Mouse (Mus musculus) heart, embryonic 16.5 days (tissue): ENCODE results near the gene Sypl. TPM values are rescaled to one million over a fixed set of nuclear protein-coding genes. Genes with fewer than 3 reads are reported as not detected.

Experiments
- ATAC-seq: fragments of 200-750 bp; cut with Nextera tagmentation; replicated peaks from 2 replicates; pipeline ENCODE4 v1.8.0; 2017; ENCODE audit warnings: moderate number of reproducible peaks; ENCODE audit not compliant: insufficient read depth, low FRiP score; ENCODE audit errors: extremely low read depth
- H3K27ac ChIP-seq: fragments of 300-500 bp; sonication (generic); 2 replicates; pipeline ENCODE4 v1.5.1; 2014; ENCODE audit warnings: mild to moderate bottlenecking, low read length, control low read depth, moderate library complexity
- H3K27me3 ChIP-seq: fragments of 300-500 bp; sonication (generic); 2 replicates; pipeline ENCODE4 v1.6.1; 2014; ENCODE audit warnings: low read length, mixed read lengths; ENCODE audit not compliant: control insufficient read depth, insufficient read depth
- H3K36me3 ChIP-seq: fragments of 300-500 bp; sonication (generic); 2 replicates; pipeline ENCODE4 v1.6.1; 2014; ENCODE audit not compliant: control insufficient read depth, insufficient read depth
- H3K4me1 ChIP-seq: fragments of 300-500 bp; sonication (generic); 2 replicates; pipeline ENCODE4 v1.6.1; 2014; ENCODE audit warnings: low read length, mixed read lengths; ENCODE audit not compliant: control insufficient read depth, insufficient read depth
- H3K4me2 ChIP-seq: fragments of 300-500 bp; sonication (generic); 2 replicates; pipeline ENCODE4 v1.6.1; 2014; ENCODE audit warnings: low read depth, mild to moderate bottlenecking, control low read depth, low read length
- H3K4me3 ChIP-seq: fragments of 300-500 bp; sonication (generic); 2 replicates; pipeline ENCODE4 v1.5.1; 2014; ENCODE audit warnings: mild to moderate bottlenecking, control low read depth, low read length
- H3K9ac ChIP-seq: fragments of 300-500 bp; sonication (generic); 2 replicates; pipeline ENCODE4 v1.6.1; 2014; ENCODE audit warnings: low read length, control low read depth
- H3K9me3 ChIP-seq: fragments of 300-500 bp; sonication (generic); replicated peaks from 2 replicates; pipeline ENCODE4 v1.6.1; 2016; ENCODE audit warnings: low read length; ENCODE audit not compliant: control insufficient read depth
- WGBS: fragments of 180-500 bp; shearing (Covaris S2); extraction: QIAGEN DNeasy Blood & Tissue Kit; methylation state at CpG from one replicate; pipeline ENCODE4 v1.1.7; 2014; 5-methylcytosine and 5-hydroxymethylcytosine counted together
- polyA plus RNA-seq: library from polyadenylated mRNA; unstranded; fragments of >200 nt; fragmentation: Nextera tagmentation; extraction: Ambion mirVana; gene quantifications from 2 replicates; pipeline ENCODE4 v1.2.1, GENCODE M21; 2015

Gene Sypl
- polyA plus RNA-seq, 1 experiment from 2014 or later, result 127 TPM

GRCm38 (mm10) chr12:32920185-32920788, 33.4 kb upstream of the Sypl start:
- Histone ChIP-seq H3K9ac (no peak overlapping the region), H3K4me1 (no peaks in the 10 kb centered on the region), H3K4me2 (no peak overlapping the region), H3K9me3 (no peaks in the 10 kb centered on the region), H3K27ac (no peak overlapping the region), H3K27me3 (no peaks in the 10 kb centered on the region), H3K36me3 (no peaks in the 10 kb centered on the region), H3K4me3 (no peak overlapping the region)
- ATAC-seq, result no peak
- WGBS, result 69% methylated on average over 8 of the region's 8 CpGs

- Histone ChIP-seq H3K27ac (no peak overlapping the region), H3K27me3 (no peaks in the 10 kb centered on the region), H3K36me3 (no peaks in the 10 kb centered on the region), H3K4me1 (peaks cover 3% of the 10 kb centered on the region), H3K9ac (no peak overlapping the region), H3K4me3 (no peak overlapping the region), H3K9me3 (no peaks in the 10 kb centered on the region), H3K4me2 (no peak overlapping the region)
- 72% methylated on average over 4 of the region's 4 CpGs for WGBS
- no peak for ATAC-seq
Measured at GRCm38 (mm10) chr12:32921071-32921470, 32.6 kb upstream of the Sypl start.

GRCm38 (mm10) chr12:32921532-32922131, 32.1 kb upstream of the Sypl start:
- Histone ChIP-seq H3K9ac (no peak overlapping the region), H3K9me3 (no peaks in the 10 kb centered on the region), H3K27ac (no peak overlapping the region), H3K27me3 (no peaks in the 10 kb centered on the region), H3K4me1 (peaks cover 7% of the 10 kb centered on the region), H3K4me3 (no peak overlapping the region), H3K36me3 (no peaks in the 10 kb centered on the region), H3K4me2 (no peak overlapping the region)
- 94% methylated on average over 7 of the region's 7 CpGs for WGBS
- no peak for ATAC-seq

DNA sequence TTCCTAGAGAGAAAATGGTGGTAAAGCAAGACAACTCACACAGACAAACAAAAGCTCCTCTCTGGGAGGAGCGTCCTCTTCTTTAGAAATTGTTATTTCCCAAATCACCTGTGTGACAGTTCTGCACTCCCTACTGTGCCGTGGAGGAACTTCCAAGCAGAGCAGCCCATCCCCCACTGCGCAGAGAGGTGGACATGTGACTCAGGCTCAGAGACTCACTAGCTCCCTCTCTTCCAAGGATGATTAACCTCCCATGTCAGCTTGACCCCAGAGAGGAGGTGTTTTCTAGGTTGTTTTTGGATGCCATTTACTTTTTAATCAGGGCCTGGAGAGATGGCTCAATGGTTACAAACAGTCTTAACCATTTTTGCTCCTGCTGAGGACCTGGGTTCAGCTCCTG, 29.4 kb upstream of the Sypl start:
- WGBS, result 60% methylated on average over 3 of the region's 3 CpGs
- Histone ChIP-seq H3K9me3 (no peaks in the 10 kb centered on the region), H3K36me3 (no peaks in the 10 kb centered on the region), H3K4me1 (peaks cover 11% of the 10 kb centered on the region), H3K4me2 (no peak overlapping the region), H3K9ac (no peak overlapping the region), H3K4me3 (no peak overlapping the region), H3K27ac (no peak overlapping the region), H3K27me3 (no peaks in the 10 kb centered on the region)
- ATAC-seq, result no peak

DNA sequence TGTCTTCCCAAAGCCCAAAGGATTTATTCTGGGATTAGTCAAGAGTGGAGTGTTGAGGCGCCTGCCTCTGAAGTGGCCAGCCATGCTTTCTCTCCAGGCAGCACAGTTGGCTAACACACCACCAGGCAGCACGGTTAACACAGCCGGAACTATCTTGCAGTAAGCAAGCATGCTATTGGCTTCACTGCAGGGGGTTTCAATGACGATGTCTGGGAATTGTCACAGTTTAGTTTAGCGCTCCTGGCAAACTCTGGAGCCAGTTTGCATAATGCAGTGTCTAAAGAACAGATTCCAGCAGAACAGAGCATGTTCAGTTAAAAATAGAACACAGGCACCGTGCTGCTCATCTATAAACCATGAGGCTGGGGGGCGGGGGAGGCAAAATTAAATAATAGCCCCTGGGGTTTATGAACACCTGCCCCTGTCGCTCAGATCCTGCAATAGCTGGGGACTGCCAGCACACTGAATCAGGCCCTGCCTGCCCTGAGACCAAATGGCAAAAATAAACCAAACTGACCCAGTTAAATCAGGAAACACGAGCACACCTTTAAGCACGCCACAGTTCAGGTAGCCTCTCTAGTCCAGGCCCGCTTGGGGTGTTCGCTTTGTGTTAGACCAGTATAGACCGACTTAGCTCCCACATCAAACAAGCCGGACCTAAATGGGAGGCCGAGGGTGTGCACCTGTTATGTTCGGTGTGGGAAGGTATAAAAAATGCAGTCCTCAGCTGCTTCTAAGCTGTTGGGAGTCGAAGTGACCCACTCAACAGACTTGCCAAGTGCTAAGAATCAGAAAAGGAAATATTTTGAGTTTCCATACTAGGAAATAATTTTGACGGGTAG, 27.1 kb upstream of the Sypl start:
- Histone ChIP-seq H3K4me2 (peak overlapping the region; percentile 3; the same call in 1 of the 2 replicates), H3K4me1 (peaks cover 11% of the 10 kb centered on the region)

DNA sequence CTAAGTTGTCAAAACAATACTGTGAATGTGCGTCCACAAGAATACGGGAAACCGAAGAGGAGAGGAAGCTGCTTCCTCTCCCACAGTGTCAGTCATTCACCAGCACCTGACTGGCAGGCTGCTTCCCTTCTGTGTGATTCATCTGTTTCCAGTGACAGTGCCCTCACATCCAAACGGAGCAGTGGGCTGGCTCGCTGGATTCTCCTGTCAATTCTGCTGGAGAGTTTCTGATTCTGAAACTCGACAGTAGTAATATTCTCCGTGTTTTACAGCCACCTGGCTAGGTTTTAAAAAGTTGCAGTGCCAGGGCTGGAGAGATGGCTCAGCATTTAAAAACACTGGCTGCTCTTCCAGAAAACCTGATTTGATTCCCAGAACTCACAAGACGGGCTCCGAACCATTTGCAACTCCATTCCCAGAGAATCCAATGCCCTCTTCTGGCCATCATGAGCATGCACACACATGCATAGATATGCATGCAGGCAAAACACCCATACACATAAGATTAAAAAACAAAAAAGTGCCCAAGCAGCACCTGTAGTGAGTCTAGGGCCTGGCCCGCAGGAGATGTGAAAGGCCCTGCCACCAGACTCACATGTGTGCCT, 26.4 kb upstream of the Sypl start:
- H3K4me2 ChIP-seq, result no peak overlapping the region
- 82% methylated on average over 10 of the region's 10 CpGs for WGBS
- H3K36me3 ChIP-seq, result no peaks in the 10 kb centered on the region
- H3K27me3 ChIP-seq, result no peaks in the 10 kb centered on the region
- ATAC-seq, result no peak
- no peaks in the 10 kb centered on the region for H3K9me3 ChIP-seq
- no peak overlapping the region for H3K4me3 ChIP-seq
- peaks cover 11% of the 10 kb centered on the region for H3K4me1 ChIP-seq
- H3K9ac ChIP-seq, result no peak overlapping the region
- no peak overlapping the region for H3K27ac ChIP-seq

More for the DNA sequence above, 27.1 kb upstream of the Sypl start:
- H3K9me3 ChIP-seq, result no peaks in the 10 kb centered on the region
- 56% methylated on average over 18 of the region's 18 CpGs for WGBS
- ATAC-seq, result peak; percentile 68
- no peak overlapping the region for H3K9ac ChIP-seq
- no peaks in the 10 kb centered on the region for H3K27me3 ChIP-seq
- H3K27ac ChIP-seq, result peak overlapping the region; percentile 84
- no peaks in the 10 kb centered on the region for H3K36me3 ChIP-seq
- H3K4me3 ChIP-seq, result no peak overlapping the region

DNA sequence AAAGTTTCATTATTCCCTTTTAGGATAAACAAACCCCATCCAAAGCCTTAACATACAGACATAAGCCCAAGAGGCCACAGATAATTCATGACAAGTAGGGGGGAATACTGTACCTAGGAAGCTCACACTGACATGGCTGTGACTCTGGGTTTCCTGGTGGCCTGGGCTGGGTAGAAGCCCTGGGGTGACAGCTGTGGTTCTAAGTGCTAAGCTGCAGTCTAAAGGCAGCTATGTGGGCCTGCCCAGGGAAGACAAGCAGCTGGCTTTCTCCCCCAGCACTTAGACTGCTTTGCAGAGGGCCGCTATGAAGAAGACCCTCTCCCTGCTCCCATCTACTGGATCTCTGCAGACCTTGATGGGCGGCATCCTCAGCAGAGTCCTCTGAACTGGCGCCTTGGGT, 25.5 kb upstream of the Sypl start:
- WGBS, result 71% methylated on average over 3 of the region's 3 CpGs
- no peak overlapping the region for H3K4me2 ChIP-seq
- H3K9me3 ChIP-seq, result no peaks in the 10 kb centered on the region
- peaks cover 11% of the 10 kb centered on the region for H3K4me1 ChIP-seq
- H3K27me3 ChIP-seq, result no peaks in the 10 kb centered on the region
- no peak overlapping the region for H3K9ac ChIP-seq
- no peaks in the 10 kb centered on the region for H3K36me3 ChIP-seq
- no peak overlapping the region for H3K27ac ChIP-seq
- no peak for ATAC-seq
- H3K4me3 ChIP-seq, result no peak overlapping the region

- Histone ChIP-seq H3K4me2 (no peak overlapping the region), H3K36me3 (no peaks in the 10 kb centered on the region), H3K4me1 (peaks cover 11% of the 10 kb centered on the region), H3K27me3 (no peaks in the 10 kb centered on the region), H3K9me3 (no peaks in the 10 kb centered on the region), H3K4me3 (no peak overlapping the region), H3K9ac (no peak overlapping the region), H3K27ac (no peak overlapping the region)
- ATAC-seq, result no peak
- WGBS, result 82% methylated on average over 11 of the region's 11 CpGs
Measured at GRCm38 (mm10) chr12:32929831-32930513, 23.7 kb upstream of the Sypl start.
